Comparison of ENCODE assay signal across 26 mouse cellular contexts in genomic region chr5:32682475-32682874, GRCm38 (mm10).
"Had no signal": no experiment of that assay in that cellular context is flagged by ENCODE, and none has a peak within 500 bp of the region (broad histone marks: within the 10 kb centered on the region; RNA-seq: fewer than 3 reads in every experiment).

No protein-coding gene starts in this region.

- H3K27me3 ChIP-seq: heart, embryonic 12.5 days; hindbrain, embryonic 12.5 days; intestine, embryonic 15.5 days; kidney, embryonic 15.5 days; limb, embryonic 12.5 days had no signal

- DNase-seq: gastrocnemius, adult 2 months; gastrocnemius, postnatal 10 days; gastrocnemius, postnatal 25 days; heart, adult 18-20 months; heart, postnatal 10 days; heart, postnatal 4 days; kidney, adult 18-20 months; kidney, adult 9 months; kidney, postnatal 10 days; kidney, postnatal 25 days; kidney, postnatal 4 days; liver had no signal

- H3K27ac ChIP-seq: gastrocnemius, adult 2 months; heart, embryonic 10.5 days; hindbrain, embryonic 10.5 days; hindbrain, embryonic 12.5 days; hindbrain, embryonic 14.5 days; intestine, embryonic 15.5 days; kidney, embryonic 15.5 days; layer of hippocampus, adult 2 months; left cerebral cortex, adult 2 months; limb, embryonic 10.5 days; limb, embryonic 12.5 days had no signal

- H3K9me3 ChIP-seq: heart, embryonic 10.5 days; heart, embryonic 12.5 days; hindbrain, embryonic 10.5 days; hindbrain, embryonic 12.5 days; intestine, embryonic 15.5 days; kidney, embryonic 15.5 days; limb, embryonic 10.5 days; limb, embryonic 12.5 days had no signal

- H3K4me1 ChIP-seq: heart, embryonic 10.5 days; hindbrain, embryonic 12.5 days; intestine, embryonic 15.5 days; kidney, embryonic 15.5 days; limb, embryonic 10.5 days; limb, embryonic 12.5 days had no signal

- H3K4me3 ChIP-seq: gastrocnemius, adult 2 months; heart, embryonic 10.5 days; heart, embryonic 12.5 days; hindbrain, embryonic 10.5 days; hindbrain, embryonic 12.5 days; intestine, embryonic 15.5 days; kidney, embryonic 15.5 days; layer of hippocampus, adult 2 months; left cerebral cortex, adult 2 months; limb, embryonic 10.5 days; limb, embryonic 12.5 days had no signal

- H3K9ac ChIP-seq: heart, embryonic 12.5 days; hindbrain, embryonic 12.5 days; hindbrain, embryonic 14.5 days; intestine, embryonic 15.5 days; kidney, embryonic 15.5 days; limb, embryonic 12.5 days had no signal

- ATAC-seq: hindbrain, embryonic 16.5 days; inflammation-experienced regulatory T-cells, adult 6 months; intestine, embryonic 15.5 days had no signal

- H3K4me2 ChIP-seq: heart, embryonic 12.5 days; hindbrain, embryonic 12.5 days; hindbrain, embryonic 14.5 days; intestine, embryonic 15.5 days; kidney, embryonic 15.5 days; limb, embryonic 12.5 days; liver, embryonic 11.5 days had no signal
